Mouse (Mus musculus) hindbrain, embryonic 15.5 days (tissue): ENCODE measurements around the gene Fuca1. TPM values are rescaled to one million over a fixed set of nuclear protein-coding genes. Genes with fewer than 3 reads are reported as not detected.
A peak's percentile ranks its signal among the peaks of the same experiment; 100 is the strongest.

Source experiments
- ATAC-seq: fragments of 200-750 bp; cut with Nextera tagmentation; 2 replicates; pipeline ENCODE4 v1.8.0; 2017; ENCODE audit warnings: low read depth, moderate number of reproducible peaks, moderate TSS enrichment; ENCODE audit not compliant: low FRiP score
- H3K27ac ChIP-seq: fragments of 300-500 bp; sonication (generic); replicated peaks from 2 replicates; pipeline ENCODE4 v1.5.1; 2015; ENCODE audit warnings: mild to moderate bottlenecking, inconsistent platforms
- H3K27me3 ChIP-seq: fragments of 300-500 bp; sonication (generic); 2 replicates; pipeline ENCODE4 v1.6.1; 2015; ENCODE audit warnings: control low read depth, inconsistent platforms
- H3K36me3 ChIP-seq: fragments of 300-500 bp; sonication (generic); 2 replicates; pipeline ENCODE4 v1.6.1; 2015; ENCODE audit warnings: control low read depth, inconsistent platforms
- H3K4me1 ChIP-seq: fragments of 300-500 bp; sonication (generic); replicated peaks from 2 replicates; pipeline ENCODE4 v1.6.1; 2015; ENCODE audit warnings: control low read depth, inconsistent platforms
- H3K4me2 ChIP-seq: fragments of 300-500 bp; sonication (generic); 2 replicates; pipeline ENCODE4 v1.6.1; 2015; ENCODE audit warnings: moderate library complexity, mild to moderate bottlenecking, inconsistent platforms
- H3K4me3 ChIP-seq: fragments of 300-500 bp; sonication (generic); 2 replicates; pipeline ENCODE4 v1.5.1; 2015; ENCODE audit warnings: mild to moderate bottlenecking, inconsistent platforms
- H3K9ac ChIP-seq: fragments of 300-500 bp; sonication (generic); 2 replicates; pipeline ENCODE4 v1.6.1; 2015; ENCODE audit warnings: inconsistent platforms
- H3K9me3 ChIP-seq: fragments of 300-500 bp; sonication (generic); 2 replicates; pipeline ENCODE4 v1.6.1; 2016; ENCODE audit warnings: control low read depth, inconsistent platforms
- WGBS: fragments of 180-500 bp; shearing (Covaris S2); methylation state at CpG from one replicate; pipeline ENCODE4 v1.1.7; 2015; 5-methylcytosine and 5-hydroxymethylcytosine counted together
- polyA plus RNA-seq: library from polyadenylated mRNA; unstranded; fragments of >200 nt; fragmentation: Nextera tagmentation; extraction: Ambion mirVana; gene quantifications from 2 replicates; pipeline ENCODE4 v1.2.1, GENCODE M21; 2015

Fuca1 gene
- polyA plus RNA-seq, 1 experiment from 2014 or later, result 72.8 TPM

DNA sequence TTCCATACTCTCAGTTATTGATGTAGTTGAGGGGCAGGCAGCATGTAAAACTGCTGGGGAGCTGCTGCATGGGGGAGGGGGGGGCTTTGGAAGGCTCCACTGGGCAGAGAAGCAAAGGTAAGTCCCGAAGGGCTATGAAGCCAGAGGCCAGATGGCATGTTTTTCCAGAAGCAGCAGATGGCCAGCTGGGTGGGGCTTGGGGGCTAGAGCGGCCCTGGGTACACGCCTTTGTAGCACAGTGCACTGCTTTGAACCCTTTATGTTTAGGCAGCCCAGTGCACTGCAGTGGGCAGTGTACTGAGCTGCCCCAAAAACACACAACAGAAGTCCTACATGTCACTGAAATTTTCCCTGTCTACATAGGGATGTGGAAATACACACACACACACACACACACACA lies 7.7 kb upstream of the Fuca1 start:
- no peaks in the 10 kb centered on the region for H3K36me3 ChIP-seq
- peak overlapping the region; percentile 38; the same call in 1 of the 2 replicates for H3K27ac ChIP-seq
- no peak overlapping the region for H3K4me2 ChIP-seq
- H3K9ac ChIP-seq, result no peak overlapping the region
- no peak overlapping the region for H3K4me3 ChIP-seq
- peak; percentile 59; the same call in 1 of the 2 replicates for ATAC-seq
- 13% methylated on average over 3 of the region's 3 CpGs for WGBS
- H3K4me1 ChIP-seq, result peaks cover 9% of the 10 kb centered on the region
- no peaks in the 10 kb centered on the region for H3K27me3 ChIP-seq
- H3K9me3 ChIP-seq, result no peaks in the 10 kb centered on the region

DNA sequence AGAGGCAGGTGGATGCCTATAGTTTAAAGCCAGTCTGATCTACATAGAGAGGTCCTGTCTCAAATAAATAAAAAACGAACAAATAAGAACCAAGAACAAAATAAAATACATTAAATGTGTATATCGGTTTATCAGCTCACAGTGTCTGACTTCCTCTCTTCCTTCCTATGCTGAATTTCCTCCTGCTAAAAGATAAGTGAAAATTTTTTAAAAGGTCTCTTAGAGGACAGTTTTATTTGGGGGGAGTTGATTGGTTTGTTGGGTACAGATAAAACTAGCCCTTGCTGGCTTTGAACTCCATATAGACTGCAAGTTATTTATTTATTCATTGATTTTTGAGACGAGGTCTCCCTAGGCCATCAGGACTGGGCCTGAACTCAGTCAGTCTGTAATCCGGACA lies 7.1 kb upstream of the Fuca1 start:
- ATAC-seq, result no peak
- no peaks in the 10 kb centered on the region for H3K36me3 ChIP-seq
- no peaks in the 10 kb centered on the region for H3K9me3 ChIP-seq
- no peak overlapping the region for H3K27ac ChIP-seq
- H3K4me3 ChIP-seq, result no peak overlapping the region
- H3K4me1 ChIP-seq, result peaks cover 9% of the 10 kb centered on the region
- H3K27me3 ChIP-seq, result no peaks in the 10 kb centered on the region
- 74% methylated on average over 4 of the region's 4 CpGs for WGBS
- no peak overlapping the region for H3K9ac ChIP-seq
- H3K4me2 ChIP-seq, result no peak overlapping the region

DNA sequence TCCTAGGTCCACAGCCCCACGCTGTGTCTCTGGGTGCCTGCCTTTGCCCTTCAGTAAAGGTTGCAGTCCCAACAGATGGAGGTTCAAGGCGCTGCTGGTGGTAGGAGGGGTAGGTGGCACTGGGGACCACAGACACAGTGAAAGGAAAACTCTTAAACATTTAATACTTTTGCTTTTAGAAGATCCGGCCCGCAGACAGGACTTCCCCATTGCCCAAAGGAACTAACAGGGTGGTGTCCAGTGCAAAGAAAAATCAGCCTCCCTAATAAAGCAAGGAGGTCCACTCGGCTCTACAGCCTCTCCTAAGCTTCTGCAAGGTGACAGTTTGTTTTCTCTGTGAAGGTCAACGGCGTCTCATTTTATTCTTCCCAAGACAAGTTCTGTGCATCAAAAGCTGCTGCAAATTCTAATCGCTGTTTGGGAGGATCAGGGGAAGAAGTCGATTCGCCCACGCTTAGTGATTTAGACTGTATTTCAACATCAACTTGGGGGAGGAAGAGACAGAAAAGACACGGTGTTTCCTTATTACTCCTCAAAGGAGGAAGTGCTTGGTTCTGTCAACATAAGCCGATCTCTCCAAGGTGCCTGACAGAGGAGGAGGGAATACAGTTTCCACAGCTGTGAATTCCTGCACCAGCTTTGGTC lies 1.8 kb upstream of the Fuca1 start:
- no peak for ATAC-seq
- Histone ChIP-seq H3K4me3 (no peak overlapping the region), H3K4me1 (peaks cover 16% of the 10 kb centered on the region), H3K9ac (no peak overlapping the region), H3K27me3 (no peaks in the 10 kb centered on the region), H3K4me2 (no peak overlapping the region), H3K36me3 (no peaks in the 10 kb centered on the region), H3K9me3 (no peaks in the 10 kb centered on the region), H3K27ac (no peak overlapping the region)
- 92% methylated on average over 13 of the region's 13 CpGs for WGBS

DNA sequence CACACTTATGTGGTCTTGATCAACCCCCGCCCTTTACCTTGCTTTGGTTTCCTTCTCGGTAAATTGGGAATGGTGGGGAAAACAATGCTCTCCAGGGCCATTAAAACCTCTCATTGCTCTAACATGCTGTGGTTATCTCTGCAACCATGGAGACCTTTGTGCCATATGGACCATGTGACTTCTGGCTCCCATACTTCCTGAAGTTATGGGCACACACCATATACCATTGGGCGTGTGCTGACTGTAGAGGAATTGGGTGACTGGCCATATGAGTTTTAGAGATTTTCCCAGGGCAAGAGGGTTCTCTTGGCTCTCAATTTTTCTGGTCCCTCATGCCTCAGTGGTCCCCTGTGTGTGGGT lies 1.3 kb upstream of the Fuca1 start:
- Histone ChIP-seq H3K9me3 (no peaks in the 10 kb centered on the region), H3K4me3 (no peak overlapping the region), H3K4me1 (peaks cover 16% of the 10 kb centered on the region), H3K27ac (no peak overlapping the region), H3K4me2 (no peak overlapping the region), H3K27me3 (no peaks in the 10 kb centered on the region), H3K36me3 (no peaks in the 10 kb centered on the region), H3K9ac (no peak overlapping the region)
- WGBS, result 96% methylated on average over 3 of the region's 3 CpGs
- ATAC-seq, result no peak

GRCm38 (mm10) chr4:135921257-135922120 lies 954 bp downstream of the Fuca1 start:
- 6% methylated on average over 26 of the region's 26 CpGs for WGBS
- Histone ChIP-seq H3K9ac (peak overlapping the region; percentile 73), H3K27ac (peak overlapping the region; percentile 81), H3K36me3 (0 out of 2 replicates have a peak, but pooled peaks cover 3% of the 10 kb centered on the region), H3K27me3 (no peaks in the 10 kb centered on the region), H3K4me3 (peak overlapping the region; percentile 65), H3K4me2 (peak overlapping the region; percentile 83), H3K9me3 (no peaks in the 10 kb centered on the region), H3K4me1 (peaks cover 16% of the 10 kb centered on the region)
- no peak for ATAC-seq

GRCm38 (mm10) chr4:135922190-135922589 lies 1.7 kb downstream of the Fuca1 start:
- H3K4me1 ChIP-seq, result peaks cover 16% of the 10 kb centered on the region
- H3K4me2 ChIP-seq, result peak overlapping the region; percentile 83
- no peaks in the 10 kb centered on the region for H3K27me3 ChIP-seq
- ATAC-seq, result no peak
- no peaks in the 10 kb centered on the region for H3K9me3 ChIP-seq
- no peak overlapping the region; the same call in 1 of the 2 replicates for H3K9ac ChIP-seq
- 0 out of 2 replicates have a peak, but pooled peaks cover 3% of the 10 kb centered on the region for H3K36me3 ChIP-seq
- H3K27ac ChIP-seq, result no peak overlapping the region
- H3K4me3 ChIP-seq, result peak overlapping the region; percentile 65; the same call in 1 of the 2 replicates
- 87% methylated on average over 1 of the region's 1 CpGs for WGBS

- WGBS, result 93% methylated on average over 2 of the region's 2 CpGs
- Histone ChIP-seq H3K4me2 (no peak overlapping the region), H3K9ac (no peak overlapping the region), H3K27ac (no peak overlapping the region), H3K4me1 (peaks cover 16% of the 10 kb centered on the region), H3K36me3 (0 out of 2 replicates have a peak, but pooled peaks cover 3% of the 10 kb centered on the region), H3K27me3 (no peaks in the 10 kb centered on the region), H3K9me3 (no peaks in the 10 kb centered on the region), H3K4me3 (no peak overlapping the region)
- no peak for ATAC-seq
Measured at GRCm38 (mm10) chr4:135924418-135924817, 3.9 kb downstream of the Fuca1 start.

- Histone ChIP-seq H3K9ac (no peak overlapping the region), H3K27me3 (no peaks in the 10 kb centered on the region), H3K4me3 (no peak overlapping the region), H3K9me3 (no peaks in the 10 kb centered on the region), H3K4me1 (peaks cover 16% of the 10 kb centered on the region), H3K4me2 (no peak overlapping the region), H3K27ac (no peak overlapping the region), H3K36me3 (0 out of 2 replicates have a peak, but pooled peaks cover 3% of the 10 kb centered on the region)
- WGBS, result 83% methylated on average over 5 of the region's 5 CpGs
- no peak for ATAC-seq
Measured at GRCm38 (mm10) chr4:135925341-135925740, 4.8 kb downstream of the Fuca1 start.

GRCm38 (mm10) chr4:135926195-135926808 lies 5.8 kb downstream of the Fuca1 start:
- no peak overlapping the region for H3K27ac ChIP-seq
- no peak overlapping the region for H3K4me3 ChIP-seq
- 91% methylated on average over 10 of the region's 10 CpGs for WGBS

DNA sequence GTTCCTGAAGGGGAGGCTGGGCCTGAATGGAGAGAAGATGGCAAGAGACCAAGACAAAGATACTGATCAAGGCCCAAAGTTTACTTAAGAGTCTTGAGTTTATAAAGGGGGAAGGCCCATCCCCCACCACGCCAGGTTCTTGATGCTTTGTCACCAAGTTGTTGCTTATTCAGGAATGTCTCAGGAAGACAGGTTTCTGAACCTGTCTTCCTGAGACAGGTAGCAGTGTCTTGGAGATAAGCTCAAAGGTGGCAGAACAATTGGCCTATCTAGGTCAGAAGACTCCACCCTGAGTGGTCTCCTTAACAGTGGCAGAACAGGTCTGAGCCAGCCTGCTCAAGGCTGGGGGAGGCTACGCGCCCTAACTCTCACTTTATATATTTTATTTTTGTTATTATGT lies 6.3 kb downstream of the Fuca1 start:
- Histone ChIP-seq H3K27me3 (no peaks in the 10 kb centered on the region), H3K9me3 (no peaks in the 10 kb centered on the region), H3K36me3 (0 out of 2 replicates have a peak, but pooled peaks cover 6% of the 10 kb centered on the region), H3K9ac (no peak overlapping the region), H3K4me3 (no peak overlapping the region), H3K4me2 (no peak overlapping the region), H3K4me1 (peaks cover 9% of the 10 kb centered on the region), H3K27ac (no peak overlapping the region)
- ATAC-seq, result no peak
- 99% methylated on average over 3 of the region's 3 CpGs for WGBS

More at GRCm38 (mm10) chr4:135926195-135926808, 5.8 kb downstream of the Fuca1 start:
- Histone ChIP-seq H3K9me3 (no peaks in the 10 kb centered on the region), H3K4me1 (peaks cover 14% of the 10 kb centered on the region), H3K27me3 (no peaks in the 10 kb centered on the region), H3K4me2 (no peak overlapping the region), H3K9ac (no peak overlapping the region), H3K36me3 (0 out of 2 replicates have a peak, but pooled peaks cover 6% of the 10 kb centered on the region)
- no peak for ATAC-seq

DNA sequence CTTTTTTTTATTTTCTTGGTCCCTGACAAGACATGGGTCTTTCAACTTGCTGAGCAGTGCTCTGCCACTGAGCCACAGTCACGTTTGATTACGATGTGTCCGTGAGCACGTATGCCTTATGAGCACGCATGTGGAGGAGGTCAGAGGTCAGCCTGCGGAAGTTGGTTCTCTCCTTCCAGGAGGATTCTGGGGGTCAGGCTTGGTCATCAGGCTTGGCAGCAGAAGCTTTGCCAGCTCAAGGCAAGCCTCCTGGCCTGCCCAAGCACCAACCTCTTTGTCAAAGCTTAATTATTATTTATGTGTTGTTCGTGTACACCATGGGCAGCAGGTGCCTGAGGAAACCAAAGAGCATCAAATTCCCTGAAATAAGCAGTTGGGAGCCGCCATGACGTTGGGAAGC lies 7.8 kb downstream of the Fuca1 start:
- WGBS, result 84% methylated on average over 9 of the region's 9 CpGs
- Histone ChIP-seq H3K9me3 (no peaks in the 10 kb centered on the region), H3K36me3 (0 out of 2 replicates have a peak, but pooled peaks cover 8% of the 10 kb centered on the region), H3K27ac (no peak overlapping the region), H3K9ac (no peak overlapping the region), H3K4me3 (no peak overlapping the region), H3K4me1 (no peaks in the 10 kb centered on the region), H3K4me2 (no peak overlapping the region), H3K27me3 (no peaks in the 10 kb centered on the region)
- ATAC-seq, result no peak

DNA sequence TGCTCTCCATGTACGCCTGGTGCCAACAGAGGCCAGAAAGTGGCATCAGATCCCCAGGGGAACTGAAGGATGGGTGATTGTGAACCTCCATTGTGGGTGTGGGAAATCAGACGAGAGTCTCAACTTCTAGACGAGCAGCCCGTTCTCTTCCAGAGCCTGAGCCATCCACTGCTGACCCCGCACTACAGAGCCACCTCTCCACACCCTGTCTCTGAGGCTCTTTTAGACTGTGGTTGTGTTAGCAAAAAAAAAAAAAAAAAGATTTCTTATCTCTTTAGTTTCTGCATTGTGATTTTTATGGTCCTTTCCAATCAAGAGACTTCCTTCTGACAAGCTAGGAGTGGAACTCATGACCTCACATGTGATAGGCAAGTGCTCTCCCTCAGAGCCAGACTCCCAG lies 8.9 kb downstream of the Fuca1 start:
- ATAC-seq, result no peak
- Histone ChIP-seq H3K4me3 (no peak overlapping the region), H3K27ac (no peak overlapping the region), H3K27me3 (no peaks in the 10 kb centered on the region), H3K36me3 (peaks cover 18% of the 10 kb centered on the region; the same call in 1 of the 2 replicates), H3K4me2 (no peak overlapping the region), H3K4me1 (no peaks in the 10 kb centered on the region), H3K9me3 (no peaks in the 10 kb centered on the region), H3K9ac (no peak overlapping the region)
- WGBS, result 89% methylated on average over 5 of the region's 5 CpGs
